Mouse (Mus musculus): Measurements from ENCODE around the gene Trappc6a. TPM values are rescaled to one million over a fixed set of nuclear protein-coding genes. Genes with fewer than 3 reads are reported as not detected.

Gene Trappc6a
- 73.3 and 82.3 TPM in 2 replicates for polyA plus RNA-seq (2014; fragmentation: Nextera tagmentation; extraction: Ambion mirVana)

- peak within 1 kb of the TSS; percentile 90 for H3K9ac ChIP-seq (ENCODE audit: low read length)
- peak within 1 kb of the TSS; percentile 81 for H3K4me3 ChIP-seq (ENCODE audit: low read depth, low read length)
- under 1% methylated on average over 56 of the region's 56 CpGs for WGBS
- peak within 1 kb of the TSS; percentile 96 for H3K4me2 ChIP-seq (ENCODE audit: low read depth, severe bottlenecking)
- H3K27me3 ChIP-seq (ENCODE audit: control insufficient read depth, insufficient read depth, low read length): no peaks in the 10 kb centered on the region
- H3K27ac ChIP-seq (replicated peaks; ENCODE audit: low read depth, low read length): peak within 1 kb of the TSS; percentile 47
- H3K9me3 ChIP-seq (ENCODE audit: control insufficient read depth, low read length): no peaks in the 10 kb centered on the region
- ATAC-seq (ENCODE audit: insufficient number of reproducible peaks, low FRiP score, low TSS enrichment, low read depth): peak; percentile 92
- H3K4me1 ChIP-seq (ENCODE audit: control insufficient read depth, insufficient read depth, low read length): peaks cover 3% of the 10 kb centered on the region
- DNase-seq (ENCODE audit: low spot score): peak; percentile 93
- H3K36me3 ChIP-seq (ENCODE audit: control insufficient read depth, insufficient read depth, low read length): no peaks in the 10 kb centered on the region; the same call in 1 of the 2 replicates
Observed at GRCm38 (mm10) chr7:19508150-19508923, at the start of gene Trappc6a, which contains the start of gene Bloc1s3. Trappc6a (plus strand) TSS chr7:19508395. Bloc1s3 (minus strand) TSS chr7:19508367.

- Histone ChIP-seq H3K9me3 (ENCODE audit: control insufficient read depth, low read length) (no peaks in the 10 kb centered on the region), H3K36me3 (ENCODE audit: control insufficient read depth, insufficient read depth, low read length) (peaks cover 2% of the 10 kb centered on the region; the same call in 1 of the 2 replicates), H3K4me1 (ENCODE audit: control insufficient read depth, insufficient read depth, low read length) (peaks cover 16% of the 10 kb centered on the region), H3K27ac (replicated peaks; ENCODE audit: low read depth, low read length) (peak within 1 kb of the TSS; percentile 72; the same call in 1 of the 2 replicates), H3K4me3 (ENCODE audit: low read depth, low read length) (peak within 1 kb of the TSS; percentile 96), H3K27me3 (ENCODE audit: control insufficient read depth, insufficient read depth, low read length) (no peaks in the 10 kb centered on the region), H3K9ac (ENCODE audit: low read length) (peak within 1 kb of the TSS; percentile 82), H3K4me2 (ENCODE audit: low read depth, severe bottlenecking) (peak within 1 kb of the TSS; percentile 97)
- DNase-seq (ENCODE audit: low spot score): peak; percentile 91
- ATAC-seq (ENCODE audit: insufficient number of reproducible peaks, low FRiP score, low TSS enrichment, low read depth): peak; percentile 76
- WGBS: under 1% methylated on average over 33 of the region's 42 CpGs
Observed at GRCm38 (mm10) chr7:19458591-19459111, 49.5 kb upstream of the Trappc6a start, which contains the start of gene Mark4. Mark4 (minus strand) TSS chr7:19458821.

- no peak for ATAC-seq (ENCODE audit: insufficient number of reproducible peaks, low FRiP score, low TSS enrichment, low read depth)
- Histone ChIP-seq H3K4me3 (ENCODE audit: low read depth, low read length) (peak overlapping the region; percentile 96), H3K4me2 (ENCODE audit: low read depth, severe bottlenecking) (peak overlapping the region; percentile 97), H3K27me3 (ENCODE audit: control insufficient read depth, insufficient read depth, low read length) (no peaks in the 10 kb centered on the region), H3K27ac (replicated peaks; ENCODE audit: low read depth, low read length) (no peak overlapping the region; the same call in 1 of the 2 replicates), H3K4me1 (ENCODE audit: control insufficient read depth, insufficient read depth, low read length) (peaks cover 17% of the 10 kb centered on the region), H3K9me3 (ENCODE audit: control insufficient read depth, low read length) (no peaks in the 10 kb centered on the region), H3K36me3 (ENCODE audit: control insufficient read depth, insufficient read depth, low read length) (peaks cover 2% of the 10 kb centered on the region; the same call in 1 of the 2 replicates), H3K9ac (ENCODE audit: low read length) (peak overlapping the region; percentile 82)
- 20% methylated on average over 6 of the region's 6 CpGs for WGBS
- DNase-seq (ENCODE audit: low spot score): no peak
Observed at GRCm38 (mm10) chr7:19459144-19459870, 48.9 kb upstream of the Trappc6a start.

GRCm38 (mm10) chr7:19460500-19460899 is 47.7 kb upstream of the Trappc6a start:
- Histone ChIP-seq H3K4me2 (ENCODE audit: low read depth, severe bottlenecking) (no peak overlapping the region), H3K27me3 (ENCODE audit: control insufficient read depth, insufficient read depth, low read length) (no peaks in the 10 kb centered on the region), H3K36me3 (ENCODE audit: control insufficient read depth, insufficient read depth, low read length) (peaks cover 2% of the 10 kb centered on the region; the same call in 1 of the 2 replicates), H3K9me3 (ENCODE audit: control insufficient read depth, low read length) (no peaks in the 10 kb centered on the region), H3K9ac (ENCODE audit: low read length) (no peak overlapping the region), H3K4me3 (ENCODE audit: low read depth, low read length) (no peak overlapping the region), H3K27ac (replicated peaks; ENCODE audit: low read depth, low read length) (no peak overlapping the region), H3K4me1 (ENCODE audit: control insufficient read depth, insufficient read depth, low read length) (peaks cover 27% of the 10 kb centered on the region)
- ATAC-seq (ENCODE audit: insufficient number of reproducible peaks, low FRiP score, low TSS enrichment, low read depth) (no peak), DNase-seq (ENCODE audit: low spot score) (no peak)
- WGBS: 78% methylated on average over 1 of the region's 1 CpGs

GRCm38 (mm10) chr7:19461488-19461887 is 46.7 kb upstream of the Trappc6a start:
- H3K4me2 ChIP-seq (ENCODE audit: low read depth, severe bottlenecking): no peak overlapping the region
- no peaks in the 10 kb centered on the region for H3K27me3 ChIP-seq (ENCODE audit: control insufficient read depth, insufficient read depth, low read length)
- WGBS: 11% methylated on average over 6 of the region's 6 CpGs

GRCm38 (mm10) chr7:19462443-19462842 is 45.8 kb upstream of the Trappc6a start:
- WGBS: 66% methylated on average over 4 of the region's 4 CpGs
- Histone ChIP-seq H3K4me2 (ENCODE audit: low read depth, severe bottlenecking) (no peak overlapping the region), H3K9me3 (ENCODE audit: control insufficient read depth, low read length) (no peaks in the 10 kb centered on the region), H3K4me3 (ENCODE audit: low read depth, low read length) (no peak overlapping the region), H3K36me3 (ENCODE audit: control insufficient read depth, insufficient read depth, low read length) (no peaks in the 10 kb centered on the region), H3K27me3 (ENCODE audit: control insufficient read depth, insufficient read depth, low read length) (0 out of 2 replicates have a peak, but pooled peaks cover 2% of the 10 kb centered on the region), H3K27ac (replicated peaks; ENCODE audit: low read depth, low read length) (no peak overlapping the region), H3K9ac (ENCODE audit: low read length) (no peak overlapping the region), H3K4me1 (ENCODE audit: control insufficient read depth, insufficient read depth, low read length) (peaks cover 22% of the 10 kb centered on the region)
- DNase-seq (ENCODE audit: low spot score) (no peak), ATAC-seq (ENCODE audit: insufficient number of reproducible peaks, low FRiP score, low TSS enrichment, low read depth) (no peak)

More at GRCm38 (mm10) chr7:19461488-19461887, 46.7 kb upstream of the Trappc6a start:
- DNase-seq (ENCODE audit: low spot score) (peak; percentile 92), ATAC-seq (ENCODE audit: insufficient number of reproducible peaks, low FRiP score, low TSS enrichment, low read depth) (no peak)
- Histone ChIP-seq H3K36me3 (ENCODE audit: control insufficient read depth, insufficient read depth, low read length) (no peaks in the 10 kb centered on the region), H3K4me3 (ENCODE audit: low read depth, low read length) (no peak overlapping the region; the same call in 1 of the 2 replicates), H3K9me3 (ENCODE audit: control insufficient read depth, low read length) (no peaks in the 10 kb centered on the region), H3K9ac (ENCODE audit: low read length) (no peak overlapping the region), H3K4me1 (ENCODE audit: control insufficient read depth, insufficient read depth, low read length) (peaks cover 27% of the 10 kb centered on the region), H3K27ac (replicated peaks; ENCODE audit: low read depth, low read length) (no peak overlapping the region)

- Histone ChIP-seq H3K9ac (ENCODE audit: low read length) (no peak within 1 kb of the TSS), H3K27me3 (ENCODE audit: control insufficient read depth, insufficient read depth, low read length) (0 out of 2 replicates have a peak, but pooled peaks cover 2% of the 10 kb centered on the region), H3K9me3 (ENCODE audit: control insufficient read depth, low read length) (no peaks in the 10 kb centered on the region), H3K4me3 (ENCODE audit: low read depth, low read length) (no peak within 1 kb of the TSS), H3K4me1 (ENCODE audit: control insufficient read depth, insufficient read depth, low read length) (peaks cover 19% of the 10 kb centered on the region), H3K36me3 (ENCODE audit: control insufficient read depth, insufficient read depth, low read length) (no peaks in the 10 kb centered on the region), H3K4me2 (ENCODE audit: low read depth, severe bottlenecking) (peak within 1 kb of the TSS; percentile 7; the same call in 1 of the 2 replicates), H3K27ac (replicated peaks; ENCODE audit: low read depth, low read length) (0 out of 2 replicates have a peak within 1 kb of the TSS, but pooled peaks have one; percentile 4)
- WGBS: 16% methylated on average over 6 of the region's 6 CpGs
- ATAC-seq (ENCODE audit: insufficient number of reproducible peaks, low FRiP score, low TSS enrichment, low read depth) (no peak), DNase-seq (ENCODE audit: low spot score) (no peak)
Observed at GRCm38 (mm10) chr7:19462884-19463381, 45.3 kb upstream of the Trappc6a start, which contains the start of gene Exoc3l2. Exoc3l2 (plus strand) TSS chr7:19463331.
